Mouse (Mus musculus): ENCODE data around the gene Arpp21. TPM values are rescaled to one million over a fixed set of nuclear protein-coding genes. Genes with fewer than 3 reads are reported as not detected.

The Arpp21 gene
- polyA plus RNA-seq, 1 experiment: not detected

GRCm38 (mm10) chr9:112078453-112078852 is 157.3 kb downstream of the Arpp21 start:
- H3K4me1 ChIP-seq (ENCODE audit: control insufficient read depth, insufficient read depth, low read length): no peaks in the 10 kb centered on the region
- no peak overlapping the region for H3K27ac ChIP-seq (ENCODE audit: insufficient read depth, low read length)
- TF ChIP-seq CTCF (IDR thresholded peaks at IDR 0.05; ENCODE audit: low read depth, low read length) (no peak), EP300 (IDR thresholded peaks at IDR 0.05; ENCODE audit: insufficient read depth, low read depth, low read length) (no peak), POLR2A (IDR thresholded peaks at IDR 0.05; ENCODE audit: insufficient read depth, low read length) (no peak)
- no peaks in the 10 kb centered on the region for H3K36me3 ChIP-seq (ENCODE audit: control insufficient read depth, insufficient read depth, low read length, poor library complexity, severe bottlenecking)
- no peak overlapping the region for H3K9ac ChIP-seq (ENCODE audit: low read depth, poor library complexity, severe bottlenecking)
- H3K27me3 ChIP-seq (ENCODE audit: control insufficient read depth, insufficient read depth, low read length, poor library complexity, severe bottlenecking): no peaks in the 10 kb centered on the region
- no peak overlapping the region for H3K4me3 ChIP-seq (ENCODE audit: low read depth, low read length)
- no peaks in the 10 kb centered on the region for H3K9me3 ChIP-seq (replicated peaks; ENCODE audit: control insufficient read depth, insufficient read depth, low read length, poor library complexity, severe bottlenecking)

GRCm38 (mm10) chr9:112075273-112075672 is 160.5 kb downstream of the Arpp21 start:
- Histone ChIP-seq H3K4me3 (ENCODE audit: low read depth, low read length) (no peak overlapping the region), H3K27ac (ENCODE audit: insufficient read depth, low read length) (no peak overlapping the region), H3K27me3 (ENCODE audit: control insufficient read depth, insufficient read depth, low read length, poor library complexity, severe bottlenecking) (no peaks in the 10 kb centered on the region), H3K4me1 (ENCODE audit: control insufficient read depth, insufficient read depth, low read length) (no peaks in the 10 kb centered on the region), H3K9ac (ENCODE audit: low read depth, poor library complexity, severe bottlenecking) (no peak overlapping the region), H3K36me3 (ENCODE audit: control insufficient read depth, insufficient read depth, low read length, poor library complexity, severe bottlenecking) (no peaks in the 10 kb centered on the region), H3K9me3 (replicated peaks; ENCODE audit: control insufficient read depth, insufficient read depth, low read length, poor library complexity, severe bottlenecking) (no peaks in the 10 kb centered on the region)
- TF ChIP-seq CTCF (IDR thresholded peaks at IDR 0.05; ENCODE audit: low read depth, low read length) (no peak), EP300 (IDR thresholded peaks at IDR 0.05; ENCODE audit: insufficient read depth, low read depth, low read length) (no peak), POLR2A (IDR thresholded peaks at IDR 0.05; ENCODE audit: insufficient read depth, low read length) (no peak)

- no peak overlapping the region for H3K9ac ChIP-seq (ENCODE audit: low read depth, poor library complexity, severe bottlenecking)
- H3K9me3 ChIP-seq (replicated peaks; ENCODE audit: control insufficient read depth, insufficient read depth, low read length, poor library complexity, severe bottlenecking): no peaks in the 10 kb centered on the region
- TF ChIP-seq EP300 (IDR thresholded peaks at IDR 0.05; ENCODE audit: insufficient read depth, low read depth, low read length): no peak
- TF ChIP-seq POLR2A (IDR thresholded peaks at IDR 0.05; ENCODE audit: insufficient read depth, low read length): no peak
- TF ChIP-seq CTCF (IDR thresholded peaks at IDR 0.05; ENCODE audit: low read depth, low read length): no peak
- no peak overlapping the region for H3K4me3 ChIP-seq (ENCODE audit: low read depth, low read length)
- H3K27me3 ChIP-seq (ENCODE audit: control insufficient read depth, insufficient read depth, low read length, poor library complexity, severe bottlenecking): no peaks in the 10 kb centered on the region
- no peak overlapping the region for H3K27ac ChIP-seq (ENCODE audit: insufficient read depth, low read length)
- no peaks in the 10 kb centered on the region for H3K4me1 ChIP-seq (ENCODE audit: control insufficient read depth, insufficient read depth, low read length)
- no peaks in the 10 kb centered on the region for H3K36me3 ChIP-seq (ENCODE audit: control insufficient read depth, insufficient read depth, low read length, poor library complexity, severe bottlenecking)
Observed at GRCm38 (mm10) chr9:112074872-112075271, 160.9 kb downstream of the Arpp21 start.

- TF ChIP-seq CTCF (IDR thresholded peaks at IDR 0.05; ENCODE audit: low read depth, low read length) (no peak), POLR2A (IDR thresholded peaks at IDR 0.05; ENCODE audit: insufficient read depth, low read length) (no peak), EP300 (IDR thresholded peaks at IDR 0.05; ENCODE audit: insufficient read depth, low read depth, low read length) (no peak)
- H3K27ac ChIP-seq (ENCODE audit: insufficient read depth, low read length): no peak overlapping the region
- no peaks in the 10 kb centered on the region for H3K27me3 ChIP-seq (ENCODE audit: control insufficient read depth, insufficient read depth, low read length, poor library complexity, severe bottlenecking)
- H3K36me3 ChIP-seq (ENCODE audit: control insufficient read depth, insufficient read depth, low read length, poor library complexity, severe bottlenecking): no peaks in the 10 kb centered on the region
- no peak overlapping the region for H3K9ac ChIP-seq (ENCODE audit: low read depth, poor library complexity, severe bottlenecking)
- H3K4me1 ChIP-seq (ENCODE audit: control insufficient read depth, insufficient read depth, low read length): peaks cover 2% of the 10 kb centered on the region
- H3K9me3 ChIP-seq (replicated peaks; ENCODE audit: control insufficient read depth, insufficient read depth, low read length, poor library complexity, severe bottlenecking): no peaks in the 10 kb centered on the region
- no peak overlapping the region for H3K4me3 ChIP-seq (ENCODE audit: low read depth, low read length)
Observed at GRCm38 (mm10) chr9:112071368-112071767, 164.4 kb downstream of the Arpp21 start.

- Histone ChIP-seq H3K27ac (ENCODE audit: insufficient read depth, low read length) (no peak overlapping the region), H3K9me3 (replicated peaks; ENCODE audit: control insufficient read depth, insufficient read depth, low read length, poor library complexity, severe bottlenecking) (no peaks in the 10 kb centered on the region), H3K4me1 (ENCODE audit: control insufficient read depth, insufficient read depth, low read length) (peaks cover 2% of the 10 kb centered on the region), H3K36me3 (ENCODE audit: control insufficient read depth, insufficient read depth, low read length, poor library complexity, severe bottlenecking) (no peaks in the 10 kb centered on the region), H3K9ac (ENCODE audit: low read depth, poor library complexity, severe bottlenecking) (no peak overlapping the region), H3K27me3 (ENCODE audit: control insufficient read depth, insufficient read depth, low read length, poor library complexity, severe bottlenecking) (no peaks in the 10 kb centered on the region), H3K4me3 (ENCODE audit: low read depth, low read length) (no peak overlapping the region)
- TF ChIP-seq CTCF (IDR thresholded peaks at IDR 0.05; ENCODE audit: low read depth, low read length) (no peak), EP300 (IDR thresholded peaks at IDR 0.05; ENCODE audit: insufficient read depth, low read depth, low read length) (no peak), POLR2A (IDR thresholded peaks at IDR 0.05; ENCODE audit: insufficient read depth, low read length) (no peak)
Observed at GRCm38 (mm10) chr9:112070961-112071360, 164.8 kb downstream of the Arpp21 start.

- no peak overlapping the region for H3K4me3 ChIP-seq (ENCODE audit: low read depth, low read length)
- H3K4me1 ChIP-seq (ENCODE audit: control insufficient read depth, insufficient read depth, low read length): peaks cover 2% of the 10 kb centered on the region
- no peak overlapping the region for H3K27ac ChIP-seq (ENCODE audit: insufficient read depth, low read length)
- TF ChIP-seq POLR2A (IDR thresholded peaks at IDR 0.05; ENCODE audit: insufficient read depth, low read length) (no peak), EP300 (IDR thresholded peaks at IDR 0.05; ENCODE audit: insufficient read depth, low read depth, low read length) (no peak), CTCF (IDR thresholded peaks at IDR 0.05; ENCODE audit: low read depth, low read length) (no peak)
- H3K9me3 ChIP-seq (replicated peaks; ENCODE audit: control insufficient read depth, insufficient read depth, low read length, poor library complexity, severe bottlenecking): no peaks in the 10 kb centered on the region
- no peak overlapping the region for H3K9ac ChIP-seq (ENCODE audit: low read depth, poor library complexity, severe bottlenecking)
- no peaks in the 10 kb centered on the region for H3K27me3 ChIP-seq (ENCODE audit: control insufficient read depth, insufficient read depth, low read length, poor library complexity, severe bottlenecking)
- no peaks in the 10 kb centered on the region for H3K36me3 ChIP-seq (ENCODE audit: control insufficient read depth, insufficient read depth, low read length, poor library complexity, severe bottlenecking)
Observed at GRCm38 (mm10) chr9:112068250-112068649, 167.5 kb downstream of the Arpp21 start.
